Mouse (Mus musculus): Measurements from ENCODE around the gene Stk19. TPM values are rescaled to one million over a fixed set of nuclear protein-coding genes. Genes with fewer than 3 reads are reported as not detected.
A peak's percentile ranks its signal among the peaks of the same experiment; 100 is the strongest.

Gene Stk19
- polyA plus RNA-seq, 1 experiment from 2014 or later, result 31.2 TPM

DNA sequence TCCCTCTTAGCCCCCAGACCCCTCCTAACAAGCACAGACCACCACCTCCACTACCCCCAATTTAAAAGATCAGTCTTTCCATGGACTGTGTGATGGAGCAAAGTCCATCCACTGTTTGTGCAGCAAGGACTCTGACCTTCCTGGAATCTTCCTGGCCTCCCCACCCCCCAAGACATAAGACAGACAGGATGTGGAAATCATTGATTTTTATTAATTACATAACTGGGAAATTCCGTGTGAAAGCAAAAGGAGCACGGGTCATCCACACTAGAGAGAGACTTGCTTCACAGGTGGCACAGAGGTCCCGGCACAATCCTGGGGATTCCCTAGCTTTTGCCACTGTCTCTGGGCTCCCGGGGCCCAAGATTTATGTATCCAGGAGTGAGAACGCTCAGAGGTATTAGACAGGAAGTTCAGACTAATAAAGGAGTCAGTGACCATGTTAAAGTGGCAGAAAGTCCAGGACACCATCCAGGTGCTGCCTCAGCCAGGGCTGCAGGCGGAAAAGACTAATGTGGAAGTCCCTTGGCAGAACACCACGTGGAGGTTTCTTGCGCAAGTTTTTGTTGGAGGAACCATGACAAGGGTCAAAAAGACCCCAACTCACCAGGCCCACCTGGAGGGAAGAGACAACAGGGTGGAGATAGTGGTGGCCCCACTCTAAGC, 25.8 kb upstream of the Stk19 start, which contains the start of gene Cfb:
TSS of gene Cfb (minus strand) at position 103 of the 666 bp plus-strand sequence.
- no peaks in the 10 kb centered on the region for H3K4me1 ChIP-seq (replicated peaks; ENCODE audit: control insufficient read depth, insufficient read depth, low read length)
- H3K27me3 ChIP-seq (ENCODE audit: control insufficient read depth, insufficient read depth, low read depth, low read length), result no peaks in the 10 kb centered on the region
- H3K4me3 ChIP-seq (ENCODE audit: low read length), result no peak within 1 kb of the TSS
- no peak within 1 kb of the TSS for H3K9ac ChIP-seq (ENCODE audit: low read length)
- no peak for ATAC-seq (ENCODE audit: low read depth)
- 53% methylated on average over 8 of the region's 8 CpGs for WGBS
- no peak within 1 kb of the TSS for H3K4me2 ChIP-seq (ENCODE audit: low read depth, low read length)
- H3K27ac ChIP-seq (ENCODE audit: low read length), result no peak within 1 kb of the TSS
- H3K9me3 ChIP-seq (ENCODE audit: control insufficient read depth, low read length), result no peaks in the 10 kb centered on the region
- no peaks in the 10 kb centered on the region for H3K36me3 ChIP-seq (ENCODE audit: control insufficient read depth, insufficient read depth, low read length)

DNA sequence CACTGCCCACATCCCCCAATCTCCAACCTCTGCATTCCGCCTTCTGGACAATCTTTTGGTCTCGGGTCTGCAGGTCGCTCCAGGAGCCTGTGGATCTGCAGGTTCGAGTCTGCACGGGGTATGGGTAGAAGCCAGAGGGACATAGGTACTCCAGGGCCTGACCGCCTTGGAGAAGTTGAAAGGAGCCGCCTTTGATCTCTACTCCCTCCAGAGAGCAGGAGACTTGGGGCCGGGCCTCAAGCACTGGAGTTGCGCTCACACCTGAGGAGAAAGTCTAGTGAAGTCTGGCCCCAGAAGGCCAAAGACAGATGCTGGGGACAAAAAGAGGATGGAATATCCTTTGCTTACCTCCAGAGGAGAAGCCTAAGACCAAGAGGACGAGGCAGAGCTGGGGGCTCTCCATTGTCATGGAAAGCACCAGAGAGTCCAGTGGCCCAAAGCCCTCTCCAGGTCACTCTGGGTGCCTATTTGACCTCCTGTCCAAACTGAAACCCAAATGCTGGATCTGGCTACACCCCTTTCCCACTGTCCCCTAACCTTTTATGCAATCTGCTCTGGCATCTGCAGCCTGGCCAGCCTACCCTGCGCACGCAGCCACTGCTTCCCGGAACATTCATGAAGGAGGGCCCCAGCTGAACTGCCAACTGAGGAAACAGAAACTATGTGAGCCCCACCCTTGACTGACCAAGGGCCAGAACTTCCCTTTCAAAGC, 25.1 kb upstream of the Stk19 start:
- Histone ChIP-seq H3K4me2 (ENCODE audit: low read depth, low read length) (no peak overlapping the region), H3K27ac (ENCODE audit: low read length) (no peak overlapping the region), H3K9me3 (ENCODE audit: control insufficient read depth, low read length) (no peaks in the 10 kb centered on the region), H3K27me3 (ENCODE audit: control insufficient read depth, insufficient read depth, low read depth, low read length) (no peaks in the 10 kb centered on the region), H3K4me1 (replicated peaks; ENCODE audit: control insufficient read depth, insufficient read depth, low read length) (no peaks in the 10 kb centered on the region), H3K36me3 (ENCODE audit: control insufficient read depth, insufficient read depth, low read length) (peaks cover 3% of the 10 kb centered on the region; the same call in 1 of the 2 replicates), H3K4me3 (ENCODE audit: low read length) (no peak overlapping the region), H3K9ac (ENCODE audit: low read length) (no peak overlapping the region)
- no peak for ATAC-seq (ENCODE audit: low read depth)
- WGBS, result 60% methylated on average over 13 of the region's 13 CpGs

DNA sequence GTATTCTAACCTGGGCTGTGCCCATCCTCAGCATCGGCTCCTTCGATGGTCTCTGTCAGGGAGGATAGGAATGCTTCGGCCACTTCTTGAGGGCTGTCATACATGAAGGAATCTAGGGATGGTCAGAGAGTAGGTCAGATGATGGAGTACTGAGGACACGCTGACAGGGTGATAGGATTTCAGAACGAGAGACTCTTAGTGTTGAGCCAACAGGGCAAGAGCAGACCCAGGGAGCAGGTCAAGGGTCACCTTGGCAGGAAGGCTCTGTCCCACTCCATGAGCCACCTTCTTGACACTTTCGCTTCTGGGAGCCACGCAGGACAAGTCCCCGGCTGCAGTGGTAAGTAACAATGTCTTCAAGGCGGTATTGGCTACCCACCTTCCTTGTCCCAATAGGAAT, 23.8 kb upstream of the Stk19 start:
- no peak overlapping the region for H3K9ac ChIP-seq (ENCODE audit: low read length)
- 80% methylated on average over 9 of the region's 9 CpGs for WGBS
- no peak for ATAC-seq (ENCODE audit: low read depth)
- H3K27ac ChIP-seq (ENCODE audit: low read length), result no peak overlapping the region
- H3K36me3 ChIP-seq (ENCODE audit: control insufficient read depth, insufficient read depth, low read length), result peaks cover 7% of the 10 kb centered on the region; the same call in 1 of the 2 replicates
- no peaks in the 10 kb centered on the region for H3K9me3 ChIP-seq (ENCODE audit: control insufficient read depth, low read length)
- H3K4me1 ChIP-seq (replicated peaks; ENCODE audit: control insufficient read depth, insufficient read depth, low read length), result no peaks in the 10 kb centered on the region
- H3K4me3 ChIP-seq (ENCODE audit: low read length), result no peak overlapping the region
- H3K4me2 ChIP-seq (ENCODE audit: low read depth, low read length), result no peak overlapping the region
- H3K27me3 ChIP-seq (ENCODE audit: control insufficient read depth, insufficient read depth, low read depth, low read length), result no peaks in the 10 kb centered on the region

DNA sequence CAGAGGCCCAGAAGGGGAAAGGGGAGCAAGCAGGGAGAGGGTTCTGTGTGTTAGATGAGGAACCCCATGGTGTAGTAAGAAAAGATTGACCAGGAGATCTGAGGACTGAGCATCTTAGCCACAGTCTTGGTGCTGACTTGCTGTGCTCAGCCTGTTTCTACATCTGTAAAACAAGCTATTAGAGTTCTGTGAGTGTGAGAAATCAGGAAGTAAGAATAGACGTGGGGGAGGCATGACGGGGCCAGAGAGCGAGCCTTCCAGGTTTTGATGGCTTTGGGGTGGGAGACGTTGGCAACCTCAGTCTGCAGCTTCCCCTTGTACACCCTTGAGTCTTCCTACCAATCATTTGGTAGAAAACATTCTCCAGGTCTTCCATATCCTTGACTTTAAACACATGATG, 21.9 kb upstream of the Stk19 start:
- H3K27ac ChIP-seq (ENCODE audit: low read length), result no peak overlapping the region
- peaks cover 18% of the 10 kb centered on the region for H3K36me3 ChIP-seq (ENCODE audit: control insufficient read depth, insufficient read depth, low read length)
- ATAC-seq (ENCODE audit: low read depth), result no peak
- no peak overlapping the region for H3K4me2 ChIP-seq (ENCODE audit: low read depth, low read length)
- H3K27me3 ChIP-seq (ENCODE audit: control insufficient read depth, insufficient read depth, low read depth, low read length), result no peaks in the 10 kb centered on the region
- H3K9me3 ChIP-seq (ENCODE audit: control insufficient read depth, low read length), result no peaks in the 10 kb centered on the region
- H3K4me3 ChIP-seq (ENCODE audit: low read length), result no peak overlapping the region
- 74% methylated on average over 4 of the region's 4 CpGs for WGBS
- H3K9ac ChIP-seq (ENCODE audit: low read length), result no peak overlapping the region
- no peaks in the 10 kb centered on the region for H3K4me1 ChIP-seq (replicated peaks; ENCODE audit: control insufficient read depth, insufficient read depth, low read length)

DNA sequence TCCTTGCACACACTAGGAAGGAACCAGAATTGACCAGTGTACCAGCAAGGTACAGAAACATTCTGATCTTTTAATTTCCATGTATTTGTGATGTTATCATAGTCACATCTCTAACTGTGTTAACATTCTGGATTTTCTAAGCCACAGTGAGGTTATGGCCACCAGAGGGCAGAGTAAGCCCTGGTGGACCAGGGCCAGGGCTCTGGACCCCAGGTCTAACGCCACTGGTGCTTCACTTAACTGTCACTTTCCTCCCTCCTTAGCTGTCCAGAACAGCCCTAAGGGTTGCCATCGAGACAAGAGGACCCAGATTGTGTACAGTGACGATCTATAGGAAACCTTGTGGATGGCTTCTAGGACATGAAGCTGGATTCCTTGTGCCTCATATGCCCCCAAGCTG, 19.1 kb upstream of the Stk19 start:
- WGBS, result 36% methylated on average over 3 of the region's 3 CpGs
- no peak overlapping the region for H3K9ac ChIP-seq (ENCODE audit: low read length)
- no peaks in the 10 kb centered on the region for H3K27me3 ChIP-seq (ENCODE audit: control insufficient read depth, insufficient read depth, low read depth, low read length)
- H3K4me2 ChIP-seq (ENCODE audit: low read depth, low read length), result no peak overlapping the region
- no peaks in the 10 kb centered on the region for H3K9me3 ChIP-seq (ENCODE audit: control insufficient read depth, low read length)
- peak; percentile 46 for ATAC-seq (ENCODE audit: low read depth)
- H3K36me3 ChIP-seq (ENCODE audit: control insufficient read depth, insufficient read depth, low read length), result peaks cover 24% of the 10 kb centered on the region
- peaks cover 8% of the 10 kb centered on the region for H3K4me1 ChIP-seq (replicated peaks; ENCODE audit: control insufficient read depth, insufficient read depth, low read length)
- no peak overlapping the region for H3K27ac ChIP-seq (ENCODE audit: low read length)
- H3K4me3 ChIP-seq (ENCODE audit: low read length), result no peak overlapping the region

DNA sequence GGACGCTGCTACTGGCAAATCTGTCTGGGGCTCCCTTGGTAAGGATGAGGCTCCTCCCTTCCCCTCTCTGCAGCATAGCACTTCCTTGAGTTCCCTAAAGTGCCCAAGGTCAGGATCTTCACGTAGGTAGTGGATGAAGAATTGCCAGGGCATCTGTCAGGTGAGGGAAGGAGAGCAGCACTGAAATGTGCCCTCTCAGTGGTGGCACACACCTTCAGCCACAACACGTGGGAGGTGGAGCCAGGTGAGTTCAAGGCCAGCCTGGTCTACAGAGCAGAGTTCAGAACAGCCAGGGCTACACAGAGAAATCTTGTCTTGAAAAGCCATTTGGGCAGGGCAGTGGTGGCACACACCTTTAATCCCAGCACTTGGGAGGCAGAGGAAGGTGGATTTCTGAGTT, 18.0 kb upstream of the Stk19 start:
- Histone ChIP-seq H3K27me3 (ENCODE audit: control insufficient read depth, insufficient read depth, low read depth, low read length) (no peaks in the 10 kb centered on the region), H3K9me3 (ENCODE audit: control insufficient read depth, low read length) (no peaks in the 10 kb centered on the region), H3K4me2 (ENCODE audit: low read depth, low read length) (no peak overlapping the region), H3K27ac (ENCODE audit: low read length) (no peak overlapping the region), H3K4me1 (replicated peaks; ENCODE audit: control insufficient read depth, insufficient read depth, low read length) (peaks cover 9% of the 10 kb centered on the region), H3K9ac (ENCODE audit: low read length) (no peak overlapping the region), H3K36me3 (ENCODE audit: control insufficient read depth, insufficient read depth, low read length) (peaks cover 24% of the 10 kb centered on the region), H3K4me3 (ENCODE audit: low read length) (no peak overlapping the region)
- ATAC-seq (ENCODE audit: low read depth), result no peak
- 55% methylated on average over 3 of the region's 3 CpGs for WGBS

DNA sequence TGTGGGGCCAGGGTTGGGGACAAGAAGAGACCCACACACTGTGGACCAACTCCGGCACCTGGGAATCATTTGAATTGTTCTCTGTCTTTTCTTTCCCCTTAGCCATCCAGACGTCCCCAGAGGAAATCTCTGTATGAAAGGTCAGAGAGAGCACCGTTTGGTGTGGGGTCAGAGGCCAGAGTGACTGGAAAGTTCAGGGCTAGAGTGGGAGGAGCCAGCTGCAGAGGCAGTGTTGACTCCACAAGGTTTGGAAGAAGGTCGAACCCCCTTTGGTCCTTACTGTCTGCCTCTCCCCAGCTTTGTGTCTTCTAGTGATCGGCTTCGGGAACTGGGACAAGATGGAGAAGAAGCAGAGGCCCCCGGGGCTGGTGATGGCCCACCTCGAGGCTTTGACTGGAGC, 16.8 kb upstream of the Stk19 start:
- peaks cover 13% of the 10 kb centered on the region for H3K4me1 ChIP-seq (replicated peaks; ENCODE audit: control insufficient read depth, insufficient read depth, low read length)
- 76% methylated on average over 8 of the region's 8 CpGs for WGBS
- H3K27me3 ChIP-seq (ENCODE audit: control insufficient read depth, insufficient read depth, low read depth, low read length), result no peaks in the 10 kb centered on the region
- no peak for ATAC-seq (ENCODE audit: low read depth)
- no peak overlapping the region for H3K4me2 ChIP-seq (ENCODE audit: low read depth, low read length)
- H3K9me3 ChIP-seq (ENCODE audit: control insufficient read depth, low read length), result no peaks in the 10 kb centered on the region
- no peak overlapping the region for H3K9ac ChIP-seq (ENCODE audit: low read length)
- peaks cover 24% of the 10 kb centered on the region for H3K36me3 ChIP-seq (ENCODE audit: control insufficient read depth, insufficient read depth, low read length)
- H3K4me3 ChIP-seq (ENCODE audit: low read length), result no peak overlapping the region
- no peak overlapping the region for H3K27ac ChIP-seq (ENCODE audit: low read length)

DNA sequence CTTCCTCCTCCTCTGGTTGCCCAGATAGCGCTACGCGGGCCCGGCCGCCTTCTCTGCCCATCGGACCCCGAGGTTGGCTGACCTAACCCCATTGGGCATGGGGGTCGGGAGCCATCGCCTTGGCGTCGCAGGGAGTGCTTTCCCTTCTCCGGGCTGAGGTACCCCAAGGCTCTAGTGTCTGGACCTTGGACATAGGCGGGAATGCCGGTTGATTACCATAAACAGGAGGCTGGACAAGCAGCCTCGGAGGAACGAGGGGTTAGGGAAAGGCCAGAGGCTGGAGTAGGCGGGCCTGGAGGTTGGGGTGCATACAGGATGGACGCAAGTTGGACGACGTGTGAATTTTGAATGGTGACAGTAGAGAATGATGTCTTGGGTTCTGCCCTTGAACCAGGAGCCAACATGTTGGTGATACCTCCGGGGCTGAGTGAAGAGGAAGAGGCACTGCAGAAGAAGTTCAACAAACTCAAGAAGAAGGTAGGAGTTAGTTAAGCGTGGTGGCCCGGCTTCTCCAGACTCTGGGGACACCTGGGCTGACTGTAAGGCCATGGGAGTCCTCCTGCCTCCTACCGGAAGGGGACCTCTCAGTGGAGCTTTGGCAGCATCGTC, 13.9 kb upstream of the Stk19 start:
- Histone ChIP-seq H3K27ac (ENCODE audit: low read length) (peak overlapping the region; percentile 15; the same call in 1 of the 2 replicates), H3K9ac (ENCODE audit: low read length) (peak overlapping the region; percentile 89), H3K4me2 (ENCODE audit: low read depth, low read length) (peak overlapping the region; percentile 86), H3K4me3 (ENCODE audit: low read length) (peak overlapping the region; percentile 82), H3K9me3 (ENCODE audit: control insufficient read depth, low read length) (no peaks in the 10 kb centered on the region), H3K36me3 (ENCODE audit: control insufficient read depth, insufficient read depth, low read length) (peaks cover 27% of the 10 kb centered on the region), H3K4me1 (replicated peaks; ENCODE audit: control insufficient read depth, insufficient read depth, low read length) (peaks cover 13% of the 10 kb centered on the region), H3K27me3 (ENCODE audit: control insufficient read depth, insufficient read depth, low read depth, low read length) (no peaks in the 10 kb centered on the region)
- WGBS, result under 1% methylated on average over 25 of the region's 25 CpGs
- peak; percentile 18; the same call in 1 of the 2 replicates for ATAC-seq (ENCODE audit: low read depth)

All from lung, embryonic 16.5 days (tissue).